Mouse (Mus musculus): Measurements from ENCODE around the gene Gm12184.

Gm12184 gene

DNA sequence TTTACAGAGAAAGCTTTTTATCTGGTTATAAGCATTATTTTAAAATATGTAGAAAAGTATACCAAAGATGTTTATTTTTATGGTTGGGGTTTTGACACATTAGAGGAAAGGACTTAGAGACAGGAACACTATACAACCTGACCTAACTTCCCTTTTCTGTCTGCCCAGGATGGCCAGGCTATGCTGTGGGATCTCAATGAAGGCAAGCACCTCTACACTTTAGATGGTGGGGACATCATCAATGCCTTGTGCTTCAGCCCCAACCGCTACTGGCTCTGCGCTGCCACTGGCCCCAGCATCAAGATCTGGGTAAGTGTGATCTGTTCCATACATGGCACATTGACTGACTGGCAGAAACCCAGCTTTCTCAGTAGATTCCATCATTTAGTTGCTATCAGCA lies 22.5 kb downstream of the Gm12184 start:
- in situ Hi-C loops (cut with MboI, MseI): loop anchor here (5.0 to 25.0 kb wide), 2 partner anchors 443 to 908 kb away; partner anchors contain the start of gene Cnot6

DNA sequence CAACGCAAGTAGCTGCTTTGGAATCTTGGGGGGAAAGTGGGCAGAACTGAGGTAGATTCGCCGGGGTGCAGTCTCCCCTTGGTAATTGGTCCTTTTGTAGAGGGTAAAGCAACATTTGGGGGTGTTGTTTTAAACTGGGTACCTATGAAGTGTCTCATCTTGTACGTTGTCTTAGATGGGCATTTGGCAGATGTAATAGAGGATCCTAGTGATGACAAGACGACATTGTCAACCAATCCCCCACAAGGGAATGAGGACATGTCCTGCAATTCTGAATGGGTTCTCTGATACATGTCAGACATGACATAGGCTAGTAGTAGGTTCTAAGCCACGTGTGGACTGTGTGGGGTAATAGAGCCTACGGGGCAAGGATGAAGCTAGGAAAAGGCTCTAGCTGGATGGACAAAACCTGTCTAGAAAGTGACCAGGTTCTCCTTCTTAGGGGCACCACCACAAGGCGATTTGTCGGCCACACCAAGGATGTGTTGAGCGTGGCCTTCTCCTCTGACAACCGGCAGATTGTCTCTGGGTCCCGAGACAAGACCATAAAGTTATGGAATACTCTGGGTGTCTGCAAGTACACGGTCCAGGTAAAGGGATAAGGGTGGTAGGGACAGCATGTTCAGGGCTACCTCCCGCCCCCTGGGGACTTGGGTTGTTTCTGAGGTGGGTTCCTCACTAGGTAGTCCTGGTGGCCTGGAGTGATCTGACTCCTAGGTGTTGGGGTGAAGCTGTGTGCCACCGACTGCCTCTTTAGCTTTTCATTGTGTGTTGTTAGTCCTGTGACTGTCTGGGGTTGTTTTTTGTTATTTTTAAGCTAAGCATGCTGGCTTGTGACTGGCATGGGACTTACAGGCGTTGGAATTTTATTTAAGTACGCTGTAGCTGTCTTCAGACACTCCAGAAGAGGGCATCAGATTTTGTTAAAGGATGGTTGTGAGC lies 24.4 kb downstream of the Gm12184 start:
- in situ Hi-C loops (cut with MboI, MseI): loop anchor here (5.0 to 25.0 kb wide), 2 partner anchors 445 to 910 kb away; partner anchors contain the start of gene Cnot6

DNA sequence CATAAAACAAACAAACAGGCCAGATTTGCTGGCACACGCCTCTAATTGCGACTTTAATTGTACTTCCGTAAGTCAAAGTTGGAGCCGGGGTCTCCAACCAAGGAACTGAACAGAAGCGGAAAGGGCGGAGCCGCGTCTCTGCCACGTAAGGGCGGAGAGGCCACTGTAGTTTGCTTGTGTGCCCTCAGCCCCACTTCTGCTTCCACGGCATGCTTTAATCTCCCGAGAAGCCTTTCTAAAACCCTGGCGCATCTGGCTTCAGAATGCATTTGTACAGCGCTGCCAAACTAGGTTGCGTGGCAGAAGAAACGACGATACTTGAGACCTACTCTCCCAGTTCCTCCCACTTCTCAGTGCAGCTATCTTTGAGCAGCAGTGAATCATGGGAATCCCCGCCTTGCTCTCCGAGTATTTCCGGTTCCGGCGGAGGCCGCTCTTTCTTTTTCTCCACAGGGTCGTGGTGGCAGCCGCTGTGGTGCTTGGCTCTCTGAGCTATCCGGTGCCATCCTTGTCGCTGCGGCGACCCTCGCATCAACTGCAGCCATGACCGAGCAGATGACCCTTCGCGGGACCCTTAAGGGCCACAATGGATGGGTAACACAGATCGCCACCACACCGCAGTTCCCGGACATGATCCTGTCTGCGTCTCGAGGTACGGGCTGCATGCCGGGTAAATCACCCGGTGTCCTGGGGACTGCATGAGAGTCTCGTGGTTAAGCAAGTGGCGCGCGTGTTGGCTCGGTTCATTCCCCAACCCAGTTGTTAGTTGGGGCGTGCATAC lies 26.3 kb downstream of the Gm12184 start, which contains the start of gene Rack1:
TSS of gene Rack1 (plus strand) at position 412 of the 781 bp plus-strand sequence.
- in situ Hi-C loops (cut with MboI, MseI): loop anchor here (5.0 to 25.0 kb wide), 3 partner anchors 297 to 912 kb away; partner anchors contain the start of gene Cnot6

DNA sequence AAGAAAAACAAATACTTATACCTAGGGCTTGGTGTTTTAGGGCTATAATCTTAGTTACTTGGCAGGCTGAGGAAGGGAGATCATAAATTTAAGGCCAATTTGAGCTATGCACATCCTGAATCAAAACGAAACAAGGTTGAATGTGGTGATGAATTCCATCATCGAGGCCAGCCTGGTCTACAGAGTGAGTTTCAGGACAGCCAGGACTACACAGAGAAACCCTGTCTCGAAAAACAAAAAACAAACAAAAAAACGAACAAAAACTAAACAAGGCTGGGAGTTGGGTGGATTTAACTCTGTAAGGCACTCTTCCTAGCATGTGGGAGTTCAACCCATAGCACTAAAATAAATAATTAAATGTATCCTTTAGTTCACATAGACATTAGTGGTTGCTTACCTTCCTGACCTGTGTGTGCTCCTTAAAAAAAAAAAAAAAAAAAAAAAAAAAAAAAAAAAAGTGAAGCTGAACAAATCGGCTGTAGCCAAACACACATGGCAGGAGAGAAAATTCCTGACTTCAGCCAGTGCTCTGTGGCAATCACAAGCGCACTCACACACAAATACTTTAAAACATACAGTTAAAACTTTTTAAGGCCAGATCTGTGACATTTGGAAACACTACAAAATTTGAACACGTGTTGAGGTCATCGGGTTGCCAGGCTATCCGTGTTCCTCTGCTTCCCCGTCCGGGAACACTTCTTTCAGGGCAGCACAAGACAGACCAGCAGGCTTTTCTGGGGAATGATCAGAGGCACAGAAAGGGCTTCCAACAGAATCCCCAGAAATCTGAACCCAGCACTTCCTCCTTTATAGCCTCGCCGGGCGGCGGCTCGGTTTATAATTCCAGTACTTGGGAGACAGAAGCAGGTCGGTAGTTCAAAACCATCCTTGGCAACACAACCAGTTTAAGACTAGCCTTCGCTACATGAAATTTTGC lies 27.2 kb downstream of the Gm12184 start:
- in situ Hi-C loops (cut with MboI, MseI): loop anchor here (5.0 kb wide), 1 partner anchor 298 kb away; no protein-coding TSS in a partner anchor

DNA sequence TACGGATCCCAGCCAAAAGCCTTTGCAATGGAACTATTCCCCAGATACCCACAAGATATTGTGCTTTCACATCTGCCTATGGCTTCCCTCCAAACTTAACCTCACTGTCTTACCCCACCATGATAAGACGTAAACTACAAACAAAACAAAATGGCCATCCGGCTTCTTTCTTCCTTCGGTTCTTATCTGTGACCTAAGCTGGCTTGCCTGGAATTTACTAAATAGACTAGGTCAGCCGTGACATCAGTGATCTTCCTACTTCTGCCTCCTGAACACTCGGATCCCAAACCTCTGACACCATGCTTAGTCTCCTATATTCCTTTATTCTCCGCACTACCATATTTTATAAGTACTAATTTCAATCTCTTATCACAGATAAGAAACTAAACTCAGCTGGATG lies 28.1 kb downstream of the Gm12184 start:
- in situ Hi-C loops (cut with MboI, MseI): loop anchor here (5.0 kb wide), 1 partner anchor 299 kb away; no protein-coding TSS in a partner anchor

DNA sequence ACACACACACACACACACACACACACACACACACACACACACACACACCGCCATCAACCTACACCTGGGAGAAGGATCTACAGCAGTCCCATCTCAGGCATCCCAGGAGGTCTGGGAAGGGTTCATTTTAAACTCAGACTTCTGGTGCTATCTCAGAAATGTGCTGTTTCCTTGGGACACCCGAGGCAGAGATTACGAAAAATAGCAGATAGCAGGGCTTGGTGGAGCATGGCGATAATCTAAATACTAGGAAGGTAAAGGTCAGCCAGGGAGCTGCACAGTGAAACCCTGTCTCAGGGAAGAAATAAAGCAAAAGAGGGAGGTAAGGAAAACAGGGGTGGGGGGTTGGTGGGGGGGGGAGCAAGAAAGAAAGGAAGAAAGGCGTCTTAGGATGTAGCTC lies 29.2 kb downstream of the Gm12184 start:
- in situ Hi-C loops (cut with MboI, MseI): loop anchor here (5.0 kb wide), 1 partner anchor 300 kb away; no protein-coding TSS in a partner anchor

DNA sequence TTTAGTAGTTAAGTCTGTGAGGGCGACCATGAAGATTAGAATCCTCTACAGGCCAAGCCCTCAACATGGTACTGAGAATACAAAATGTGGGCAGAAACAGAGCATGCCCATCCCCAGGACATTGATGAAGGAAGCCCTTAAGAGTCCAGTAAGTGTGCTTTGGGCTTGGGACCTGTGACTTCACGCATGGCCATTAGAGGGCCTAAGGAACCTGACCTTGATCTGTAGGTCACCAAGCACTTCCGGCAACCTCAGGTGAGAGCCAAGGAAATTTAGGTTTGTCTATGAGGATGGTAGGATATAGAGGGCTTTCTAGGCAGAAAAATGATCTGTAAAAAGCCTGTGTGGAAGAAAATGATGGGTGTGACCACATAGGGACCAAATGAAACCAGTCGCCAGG lies 30.2 kb downstream of the Gm12184 start:
- in situ Hi-C loops (cut with MboI, MseI): loop anchor here (5.0 kb wide), 1 partner anchor 301 kb away; no protein-coding TSS in a partner anchor

DNA sequence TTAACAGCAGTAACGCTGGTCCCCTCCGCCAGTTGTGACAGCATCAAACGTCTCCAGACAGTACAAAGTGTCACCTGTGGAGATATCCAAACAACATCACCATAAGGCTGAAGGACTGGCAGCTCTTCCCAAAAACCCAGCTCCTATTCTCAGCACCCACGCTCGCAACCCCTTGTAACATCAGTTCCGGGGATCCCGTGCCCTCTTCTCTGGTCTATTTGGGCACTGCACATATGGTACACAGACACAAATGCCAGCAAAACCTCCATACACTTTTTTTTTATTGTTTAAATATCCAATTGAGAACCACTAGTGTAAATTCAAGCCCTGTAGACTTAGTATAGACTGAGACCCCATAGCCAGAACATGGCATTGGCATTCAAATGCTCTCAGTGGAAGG lies 31.2 kb downstream of the Gm12184 start:
- in situ Hi-C loops (cut with MboI, MseI): loop anchor here (5.0 kb wide), 1 partner anchor 302 kb away; no protein-coding TSS in a partner anchor

DNA sequence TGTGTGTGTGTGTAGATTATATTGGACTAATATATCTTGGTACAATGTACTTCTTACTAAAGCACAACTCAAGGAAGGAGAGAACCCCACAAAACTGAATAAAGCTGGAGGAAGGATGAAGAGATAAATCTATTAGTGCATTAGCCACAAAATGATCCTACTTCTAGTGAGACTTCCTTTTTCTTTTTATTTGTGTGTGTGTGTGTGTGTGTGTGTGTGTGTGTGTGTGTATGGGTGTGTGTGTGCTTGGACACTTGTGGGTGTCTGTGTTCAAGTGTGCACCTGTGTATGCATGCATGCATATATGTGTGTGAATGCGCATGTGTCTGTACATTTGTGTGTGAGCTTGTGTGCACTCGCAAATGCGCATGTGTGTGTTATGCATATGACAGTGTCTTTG lies 33.3 kb downstream of the Gm12184 start:
- in situ Hi-C loops (cut with MboI, MseI): loop anchor here (5.0 kb wide), 1 partner anchor 59 kb away; no protein-coding TSS in a partner anchor

DNA sequence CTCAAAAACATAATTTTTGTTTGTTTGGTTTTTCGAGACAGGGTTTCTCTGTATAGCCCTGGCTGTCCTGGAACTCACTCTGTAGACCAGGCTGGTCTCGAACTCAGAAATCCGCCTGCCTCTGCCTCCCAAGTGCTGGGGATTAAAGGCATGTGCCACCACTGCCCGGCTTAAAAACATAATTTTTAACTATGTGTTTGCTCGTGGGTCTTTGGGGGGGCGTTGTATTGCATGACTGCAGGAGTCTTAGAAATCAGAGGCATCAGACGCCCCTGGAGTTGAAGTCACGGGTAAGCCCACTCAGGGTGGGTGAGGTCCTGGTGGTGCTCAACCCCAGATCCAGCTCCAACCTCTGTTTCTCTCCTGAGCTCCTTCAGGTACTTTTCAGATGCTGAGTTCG lies 34.6 kb downstream of the Gm12184 start:
- in situ Hi-C loops (cut with MboI, MseI): loop anchor here (5.0 kb wide), 1 partner anchor 60 kb away; no protein-coding TSS in a partner anchor

DNA sequence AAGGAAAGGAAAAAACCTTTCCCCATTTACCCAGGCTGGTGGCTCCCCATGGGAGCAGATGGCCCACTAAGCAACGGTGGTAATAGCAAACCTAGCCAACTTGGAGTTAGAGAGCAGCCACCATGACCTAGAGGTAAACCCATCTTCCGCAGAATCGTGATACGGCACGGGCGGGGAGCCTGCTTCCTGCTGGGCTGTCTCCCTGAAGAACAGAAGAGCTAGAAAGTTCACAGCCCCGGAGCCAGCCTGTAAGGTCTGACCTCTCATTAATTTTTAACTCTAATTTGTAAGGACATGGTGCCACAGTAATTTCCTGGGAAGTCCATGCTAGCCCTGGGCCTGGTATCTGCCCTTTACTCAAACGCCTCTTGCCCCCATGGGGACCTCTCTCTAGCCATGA lies 35.5 kb downstream of the Gm12184 start:
- in situ Hi-C loops (cut with MboI, MseI): loop anchor here (5.0 kb wide), 1 partner anchor 61 kb away; no protein-coding TSS in a partner anchor

DNA sequence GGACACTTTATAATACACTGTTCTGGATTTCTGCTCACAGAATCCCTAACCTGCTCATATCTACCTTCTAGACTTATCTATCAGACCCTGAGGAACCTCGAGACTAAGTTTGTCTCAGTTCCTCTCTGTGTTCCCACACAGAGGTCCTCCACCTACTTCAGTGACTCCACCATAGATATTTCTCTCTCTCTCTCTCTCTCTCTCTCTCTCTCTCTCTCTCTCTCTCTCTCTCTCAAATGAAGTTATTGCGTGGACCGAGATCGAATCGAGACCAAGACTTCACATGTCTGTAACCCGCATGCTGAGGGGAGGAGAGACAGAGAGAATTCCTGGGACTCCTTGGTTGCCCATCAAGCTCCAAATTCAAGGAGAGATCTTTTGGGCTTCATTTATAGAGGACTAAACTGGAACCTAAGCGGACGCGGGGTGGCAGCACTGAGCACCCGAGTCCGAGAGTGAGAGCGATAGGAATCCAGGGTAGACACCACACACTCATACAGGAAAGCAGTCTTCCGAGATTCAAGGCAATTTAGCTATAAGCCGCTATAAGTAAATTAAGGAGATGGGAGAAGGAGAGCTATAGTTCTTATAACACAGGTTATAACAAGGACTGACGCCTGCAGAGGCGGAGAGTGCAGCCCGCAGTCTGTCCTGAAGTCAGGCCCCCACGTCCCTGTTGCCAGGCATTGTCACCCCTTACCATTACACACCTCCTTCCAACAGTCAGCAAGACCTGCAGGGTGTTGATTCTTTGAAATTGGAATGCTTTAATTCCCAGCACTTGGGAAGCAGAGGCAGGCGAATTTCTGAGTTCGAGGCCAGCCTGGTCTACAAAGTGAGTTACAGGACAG lies 36.3 kb downstream of the Gm12184 start:
- in situ Hi-C loops (cut with MboI, MseI): loop anchor here (5.0 kb wide), 2 partner anchors 62 to 412 kb away; partner anchors contain the start of gene Zfp62

DNA sequence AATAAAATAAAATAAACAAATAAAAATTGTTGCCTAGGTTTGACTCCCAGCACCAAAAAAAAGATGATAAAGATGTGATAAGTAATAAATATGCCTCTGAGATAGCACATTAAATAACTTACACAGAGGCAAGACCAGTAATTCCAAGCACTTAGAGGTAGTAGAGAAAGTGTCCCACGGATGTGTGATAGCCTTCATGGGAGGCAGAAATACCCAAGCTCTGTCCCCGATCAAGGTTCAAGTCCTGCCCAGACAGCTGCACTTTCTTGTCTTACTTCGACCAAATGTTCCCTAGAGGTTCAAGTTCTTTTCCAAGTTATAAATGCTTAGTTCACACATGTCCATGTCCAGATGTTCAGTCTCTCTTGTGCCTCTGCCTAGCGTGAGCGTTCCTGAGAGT lies 37.2 kb downstream of the Gm12184 start:
- in situ Hi-C loops (cut with MboI, MseI): loop anchor here (5.0 kb wide), 1 partner anchor 413 kb away; the partner anchor contains the start of gene Zfp62

DNA sequence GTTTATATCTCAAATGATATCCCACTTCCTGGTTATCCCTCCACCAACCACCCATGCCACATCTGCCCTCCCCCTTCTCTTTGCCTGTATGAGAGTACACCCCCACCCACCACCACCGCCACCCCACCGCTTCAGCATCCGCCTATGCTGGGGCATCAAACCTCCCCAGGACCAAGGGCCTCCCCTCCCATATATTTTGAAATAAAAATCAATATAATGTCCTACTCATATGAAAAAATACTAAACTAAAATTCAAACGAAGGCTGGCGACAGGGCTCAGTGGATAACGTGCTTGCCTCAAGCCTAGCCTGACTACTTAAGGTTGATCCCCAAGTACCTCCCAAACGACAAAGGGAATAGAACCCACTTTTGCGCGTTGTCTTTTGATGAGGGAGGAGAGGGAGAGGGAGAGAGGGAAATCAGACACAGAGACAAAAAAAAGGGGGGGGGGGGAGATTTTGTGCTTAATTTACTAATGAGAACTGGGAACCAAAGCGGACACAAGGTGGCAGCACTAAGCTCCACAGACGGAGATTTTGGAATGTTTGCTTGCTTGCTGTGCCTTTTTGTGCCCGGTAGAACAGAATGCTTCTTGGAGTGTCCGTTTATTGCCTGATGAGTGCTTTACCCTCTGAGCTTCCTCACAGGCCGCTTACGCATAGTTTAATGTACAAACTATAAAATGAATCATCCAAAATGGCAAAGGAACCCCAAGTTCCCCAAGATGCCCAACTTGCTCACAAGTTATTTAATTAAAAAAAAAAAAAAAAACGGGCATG lies 38.0 kb downstream of the Gm12184 start:
- in situ Hi-C loops (cut with MboI, MseI): loop anchor here (5.0 kb wide), 1 partner anchor 414 kb away; the partner anchor contains the start of gene Zfp62

DNA sequence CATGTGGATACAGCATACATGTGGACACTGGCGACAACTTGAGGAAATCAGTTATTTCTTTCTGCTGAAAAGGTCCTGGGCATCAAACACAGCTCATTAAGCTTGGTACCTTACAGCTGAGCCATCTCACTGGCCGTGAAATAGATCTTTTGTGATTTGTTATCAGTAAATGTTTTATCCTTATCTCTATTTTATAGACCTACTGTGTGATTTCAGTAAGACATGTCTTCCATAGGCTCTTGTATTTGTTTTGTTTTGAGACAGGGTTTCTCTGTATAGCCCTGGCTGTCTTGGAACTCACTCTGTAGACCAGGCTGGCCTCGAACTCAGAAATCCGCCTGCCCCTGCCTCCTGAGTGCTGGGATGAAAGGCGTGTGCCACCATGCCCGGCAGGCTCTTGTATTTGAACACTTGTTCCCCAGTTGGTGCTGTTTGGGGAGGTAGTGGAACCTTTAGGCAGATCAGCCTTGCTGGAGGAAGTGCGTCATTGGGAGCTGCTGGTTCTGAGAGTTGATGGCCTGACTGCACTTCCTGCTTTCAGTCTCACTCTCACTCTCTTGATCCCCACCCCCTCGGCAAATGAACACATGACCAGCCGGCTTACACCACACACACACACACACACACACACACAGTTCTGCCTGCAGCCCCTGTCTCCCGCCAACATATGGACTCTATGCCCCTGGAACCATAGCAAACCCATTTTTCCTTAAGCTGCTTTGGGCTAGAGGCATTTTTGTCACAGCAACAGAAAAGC lies 38.8 kb downstream of the Gm12184 start:
- in situ Hi-C loops (cut with MboI, MseI): loop anchor here (5.0 kb wide), 1 partner anchor 415 kb away; the partner anchor contains the start of gene Zfp62

DNA sequence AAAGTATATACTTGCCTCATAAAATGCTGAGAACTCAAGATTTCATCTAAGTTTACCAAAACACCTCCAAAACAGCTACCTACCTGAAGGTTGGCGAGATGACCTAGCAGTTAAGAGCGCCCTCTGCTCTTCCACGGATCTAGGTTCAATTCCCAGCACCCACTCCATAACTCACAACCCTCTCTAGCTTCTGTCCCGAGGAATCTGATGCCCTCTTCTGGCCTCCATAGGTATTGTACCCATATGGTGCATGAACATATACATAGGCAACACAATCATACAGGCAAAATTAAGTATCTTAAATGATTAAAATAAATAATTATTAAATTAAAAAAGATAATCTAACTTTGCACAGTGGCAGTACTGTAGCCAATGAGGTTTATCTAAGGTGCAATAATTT lies 44.2 kb downstream of the Gm12184 start:
- in situ Hi-C loops (cut with MboI, MseI): no loop called here

DNA sequence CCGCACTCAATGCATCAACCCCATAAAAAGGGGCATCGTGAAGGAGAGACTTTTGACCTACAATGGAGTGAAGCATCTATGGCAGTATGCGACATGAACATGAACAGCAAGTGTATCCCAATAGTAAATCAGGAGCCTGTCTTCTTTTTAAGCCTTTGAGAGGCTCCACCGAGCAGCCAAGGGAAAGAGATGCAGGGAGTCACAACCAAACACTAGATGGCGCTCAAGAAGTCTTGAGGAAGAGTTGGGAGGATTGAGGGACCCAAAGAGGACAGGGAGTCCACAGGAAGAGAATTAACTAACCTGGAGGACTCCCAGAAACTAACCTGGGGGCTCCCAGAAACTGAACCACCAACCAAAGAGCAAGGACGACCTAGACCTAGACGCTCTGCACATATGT lies 47.0 kb downstream of the Gm12184 start:
- in situ Hi-C loops (cut with MboI, MseI): no loop called here

DNA sequence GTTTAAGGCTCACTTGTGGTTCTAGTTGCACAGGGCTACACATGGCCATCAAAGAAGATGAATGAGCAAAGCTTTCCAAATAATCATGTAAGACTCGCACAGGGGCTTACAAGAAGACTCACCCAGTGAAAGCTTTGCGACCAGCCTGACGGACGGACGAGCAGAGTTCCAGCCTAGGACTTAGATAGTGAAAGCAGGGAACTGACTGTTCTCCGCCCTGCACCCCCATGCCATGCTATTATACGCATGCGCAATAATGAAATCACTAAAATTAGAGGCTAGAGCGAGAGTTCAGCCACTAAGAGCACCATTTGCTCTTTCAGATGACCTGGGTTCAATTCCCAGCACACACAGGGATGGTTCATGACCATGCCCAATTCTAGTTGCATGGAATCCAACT lies 49.2 kb downstream of the Gm12184 start:
- in situ Hi-C loops (cut with MboI, MseI): no loop called here

Data from T-helper 2 cell (primary cell).